Mouse (Mus musculus): ENCODE results near the gene Pan2. TPM values are rescaled to one million over a fixed set of nuclear protein-coding genes. Genes with fewer than 3 reads are reported as not detected.
A peak's percentile ranks its signal among the peaks of the same experiment; 100 is the strongest.
"Not testable (repeated sequence)": the region's sequence is repeated elsewhere in the genome, so short reads cannot be mapped to it uniquely, and the experiment has no call there.

Gene Pan2
- polyA plus RNA-seq (2012; rRNA removed) = 42.6 and 48.5 TPM in 2 replicates

DNA sequence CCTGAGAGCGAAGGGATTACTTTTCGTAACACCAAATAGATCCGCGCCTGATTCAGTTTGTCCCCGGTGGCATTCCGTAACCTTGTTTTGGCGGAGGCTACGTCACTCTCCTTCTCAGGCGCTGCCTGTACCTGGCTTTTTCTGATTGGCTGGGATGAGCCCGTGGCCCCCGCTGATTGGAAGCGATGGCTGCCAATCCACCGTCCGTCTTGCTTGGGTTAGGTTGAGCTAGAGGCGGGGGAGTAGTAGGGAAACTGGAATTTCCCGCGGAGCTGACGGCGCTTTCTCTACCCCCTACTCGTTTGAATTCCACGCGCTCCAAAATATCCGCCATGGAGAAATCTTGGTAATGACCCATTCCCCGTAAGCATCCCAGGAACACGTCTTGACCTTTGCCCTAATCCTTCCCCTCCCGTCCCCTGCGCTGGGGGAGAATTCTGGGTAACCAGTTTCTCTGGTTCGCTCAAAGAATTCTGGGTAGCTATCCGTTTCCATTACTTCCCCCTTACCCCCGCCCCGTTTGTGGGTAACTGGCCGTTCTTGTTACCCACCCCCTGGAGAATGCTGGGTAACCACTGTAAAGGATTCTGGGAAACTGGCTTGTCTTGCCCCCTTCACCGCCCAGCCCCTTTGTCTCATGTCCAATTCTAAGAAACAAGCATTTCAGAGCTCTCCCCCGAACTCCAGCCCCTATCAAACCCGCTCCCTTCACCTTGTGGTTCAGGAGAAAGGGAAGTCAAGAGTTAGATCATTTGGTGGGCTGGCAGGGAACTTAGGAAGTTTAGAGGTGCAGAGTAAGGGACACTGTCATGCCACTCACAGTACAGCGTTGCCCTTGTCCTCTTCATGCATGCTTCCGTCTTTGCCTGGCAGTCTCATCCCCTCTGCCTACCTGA, at the start of gene Pan2:
Pan2 (plus strand) TSS at position 210 of the 896 bp plus-strand sequence.
- peak within 1 kb of the TSS; percentile 99 for H3K27ac ChIP-seq (ENCODE audit: insufficient read depth, low read length)
- WGBS = under 1% methylated on average over 37 of the region's 37 CpGs
- H3K4me1 ChIP-seq (ENCODE audit: control insufficient read depth, insufficient read depth, low read length) = peaks cover 9% of the 10 kb centered on the region; the same call in 1 of the 2 replicates
- peak; percentile 100 for DNase-seq
- no peak for TF ChIP-seq CTCF (IDR thresholded peaks at IDR 0.05; ENCODE audit: borderline replicate concordance, insufficient read depth, low read depth, low read length)
- TF ChIP-seq POLR2A (IDR thresholded peaks at IDR 0.05; ENCODE audit: borderline replicate concordance, insufficient read depth, low read length) = peak; percentile 66; the same call in 1 of the 2 replicates
- peak within 1 kb of the TSS; percentile 92 for H3K4me3 ChIP-seq (replicated peaks; ENCODE audit: insufficient read depth, low read depth, low read length)
- no peaks in the 10 kb centered on the region for H3K27me3 ChIP-seq (ENCODE audit: control insufficient read depth, insufficient read depth, low read length)

GRCm38 (mm10) chr10:128253677-128254255, 49.4 kb upstream of the Pan2 start, which contains the start of gene Apon:
Gene Apon (plus strand): TSS chr10:128254096.
- 68% methylated on average over 4 of the region's 4 CpGs for WGBS
- no peak for TF ChIP-seq CTCF (IDR thresholded peaks at IDR 0.05; ENCODE audit: borderline replicate concordance, insufficient read depth, low read depth, low read length)
- no peak within 1 kb of the TSS for H3K27ac ChIP-seq (ENCODE audit: insufficient read depth, low read length)
- no peaks in the 10 kb centered on the region for H3K27me3 ChIP-seq (ENCODE audit: control insufficient read depth, insufficient read depth, low read length)
- no peaks in the 10 kb centered on the region for H3K4me1 ChIP-seq (ENCODE audit: control insufficient read depth, insufficient read depth, low read length)
- no peak for DNase-seq
- H3K4me3 ChIP-seq (replicated peaks; ENCODE audit: insufficient read depth, low read depth, low read length) = no peak within 1 kb of the TSS

- WGBS = 90% methylated on average over 8 of the region's 8 CpGs
- no peaks in the 10 kb centered on the region for H3K4me1 ChIP-seq (ENCODE audit: control insufficient read depth, insufficient read depth, low read length)
- TF ChIP-seq CTCF (IDR thresholded peaks at IDR 0.05; ENCODE audit: borderline replicate concordance, insufficient read depth, low read depth, low read length) = no peak
- no peak for TF ChIP-seq POLR2A (IDR thresholded peaks at IDR 0.05; ENCODE audit: borderline replicate concordance, insufficient read depth, low read length)
- H3K27me3 ChIP-seq (ENCODE audit: control insufficient read depth, insufficient read depth, low read length) = no peaks in the 10 kb centered on the region
- no peak overlapping the region for H3K27ac ChIP-seq (ENCODE audit: insufficient read depth, low read length)
- no peak for DNase-seq
- H3K4me3 ChIP-seq (replicated peaks; ENCODE audit: insufficient read depth, low read depth, low read length) = no peak overlapping the region
Measured at GRCm38 (mm10) chr10:128255925-128256324, 47.2 kb upstream of the Pan2 start.

DNA sequence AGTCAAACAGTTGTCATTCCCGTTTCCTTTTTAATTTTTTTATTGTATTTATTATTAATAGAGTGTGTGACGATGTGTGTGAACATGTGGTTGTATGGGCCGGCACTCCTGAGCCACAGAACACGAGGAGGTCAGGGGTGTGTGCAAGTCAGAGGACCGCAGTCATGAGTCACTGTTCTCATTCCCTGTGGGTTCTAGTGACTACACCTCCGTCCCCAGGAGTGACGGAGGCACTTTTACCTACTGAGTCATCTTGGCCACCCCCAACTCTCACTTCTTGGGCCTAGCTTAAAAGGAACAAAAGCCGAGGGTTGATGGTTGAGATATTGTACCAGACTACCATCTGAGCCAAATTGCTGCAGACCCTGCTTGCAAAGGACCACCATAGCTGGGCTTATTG, 46.8 kb upstream of the Pan2 start:
- Histone ChIP-seq H3K4me1 (ENCODE audit: control insufficient read depth, insufficient read depth, low read length) (no peaks in the 10 kb centered on the region), H3K27me3 (ENCODE audit: control insufficient read depth, insufficient read depth, low read length) (no peaks in the 10 kb centered on the region), H3K4me3 (replicated peaks; ENCODE audit: insufficient read depth, low read depth, low read length) (no peak overlapping the region), H3K27ac (ENCODE audit: insufficient read depth, low read length) (no peak overlapping the region)
- TF ChIP-seq CTCF (IDR thresholded peaks at IDR 0.05; ENCODE audit: borderline replicate concordance, insufficient read depth, low read depth, low read length) = no peak
- TF ChIP-seq POLR2A (IDR thresholded peaks at IDR 0.05; ENCODE audit: borderline replicate concordance, insufficient read depth, low read length) = no peak
- WGBS = 91% methylated on average over 8 of the region's 8 CpGs
- DNase-seq = no peak

DNA sequence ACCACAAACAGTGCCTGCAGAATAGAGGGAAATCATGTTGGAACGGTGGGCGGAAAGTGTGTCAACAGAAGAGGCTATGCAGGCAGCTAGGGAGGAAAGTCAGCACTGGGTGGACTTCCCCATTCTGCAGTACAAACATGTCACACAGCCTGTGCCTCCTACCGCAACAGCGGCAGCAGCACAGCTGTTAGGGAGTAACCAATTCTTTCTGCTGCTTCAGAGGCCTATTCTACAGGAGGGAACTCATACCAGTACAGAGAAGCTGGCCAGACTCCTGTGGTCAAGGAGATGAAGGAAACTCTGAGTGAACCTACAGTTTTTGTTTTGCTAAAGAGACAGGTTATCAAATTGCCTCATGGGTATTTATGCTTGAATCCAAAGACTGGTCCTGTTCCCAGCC, 44.2 kb upstream of the Pan2 start:
- TF ChIP-seq CTCF (IDR thresholded peaks at IDR 0.05; ENCODE audit: borderline replicate concordance, insufficient read depth, low read depth, low read length) (no peak), POLR2A (IDR thresholded peaks at IDR 0.05; ENCODE audit: borderline replicate concordance, insufficient read depth, low read length) (no peak)
- WGBS = 80% methylated on average over 4 of the region's 4 CpGs
- Histone ChIP-seq H3K27ac (ENCODE audit: insufficient read depth, low read length) (no peak overlapping the region), H3K4me3 (replicated peaks; ENCODE audit: insufficient read depth, low read depth, low read length) (no peak overlapping the region), H3K4me1 (ENCODE audit: control insufficient read depth, insufficient read depth, low read length) (no peaks in the 10 kb centered on the region), H3K27me3 (ENCODE audit: control insufficient read depth, insufficient read depth, low read length) (no peaks in the 10 kb centered on the region)
- no peak for DNase-seq

GRCm38 (mm10) chr10:128259946-128260345, 43.2 kb upstream of the Pan2 start:
- H3K27ac ChIP-seq (ENCODE audit: insufficient read depth, low read length) = no peak overlapping the region
- no peak for DNase-seq
- TF ChIP-seq CTCF (IDR thresholded peaks at IDR 0.05; ENCODE audit: borderline replicate concordance, insufficient read depth, low read depth, low read length) (no peak), POLR2A (IDR thresholded peaks at IDR 0.05; ENCODE audit: borderline replicate concordance, insufficient read depth, low read length) (no peak)
- WGBS = 87% methylated on average over 5 of the region's 5 CpGs
- H3K27me3 ChIP-seq (ENCODE audit: control insufficient read depth, insufficient read depth, low read length) = no peaks in the 10 kb centered on the region
- H3K4me3 ChIP-seq (replicated peaks; ENCODE audit: insufficient read depth, low read depth, low read length) = no peak overlapping the region
- H3K4me1 ChIP-seq (ENCODE audit: control insufficient read depth, insufficient read depth, low read length) = no peaks in the 10 kb centered on the region

DNA sequence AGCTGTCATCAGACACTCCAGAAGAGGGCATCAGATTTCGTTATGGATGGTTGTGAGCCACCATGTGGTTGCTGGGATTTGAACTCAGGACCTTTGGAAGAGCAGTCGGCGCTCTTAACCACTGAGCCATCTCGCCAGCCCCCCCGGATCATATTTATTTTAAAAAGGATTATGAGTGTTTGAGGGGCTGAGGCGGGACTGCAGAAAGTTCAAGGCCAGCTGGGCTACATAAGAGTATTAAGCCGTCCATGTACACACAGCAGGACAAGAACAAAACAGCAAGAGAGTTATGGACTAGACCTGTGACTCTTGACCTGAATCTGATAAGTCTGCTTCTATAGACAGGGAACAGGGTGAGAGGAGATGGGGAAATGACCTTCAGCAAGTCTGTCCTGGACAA, 42.8 kb upstream of the Pan2 start:
- not testable (repeated sequence) for H3K4me3 ChIP-seq (replicated peaks; ENCODE audit: insufficient read depth, low read depth, low read length); H3K27me3 ChIP-seq (ENCODE audit: control insufficient read depth, insufficient read depth, low read length); H3K4me1 ChIP-seq (ENCODE audit: control insufficient read depth, insufficient read depth, low read length); DNase-seq; H3K27ac ChIP-seq (ENCODE audit: insufficient read depth, low read length)
- 87% methylated on average over 7 of the region's 7 CpGs for WGBS

DNA sequence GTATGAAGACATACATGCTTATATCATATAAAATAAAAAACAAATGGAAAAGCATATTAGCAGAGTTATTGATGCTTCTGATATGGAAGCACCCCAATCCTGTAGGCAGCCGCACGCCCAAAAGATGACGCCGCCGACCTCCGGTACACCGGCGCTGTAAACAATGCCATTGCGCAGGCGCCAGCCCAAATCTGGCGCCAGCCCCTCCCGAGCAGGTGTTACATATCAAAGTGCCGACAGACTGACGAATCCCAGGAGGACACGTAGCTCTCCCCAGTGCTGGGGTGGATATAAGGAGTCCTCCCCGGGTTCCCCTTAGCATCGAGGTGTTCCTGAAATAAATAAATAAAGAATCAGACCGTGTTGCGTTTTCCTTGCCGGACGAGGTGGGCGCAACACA, 40.8 kb upstream of the Pan2 start:
- 82% methylated on average over 22 of the region's 22 CpGs for WGBS
- H3K4me3 ChIP-seq (replicated peaks; ENCODE audit: insufficient read depth, low read depth, low read length) = no peak overlapping the region
- no peaks in the 10 kb centered on the region for H3K4me1 ChIP-seq (ENCODE audit: control insufficient read depth, insufficient read depth, low read length)
- DNase-seq = peak in 1 of 2 experiments; percentile 39
- no peak overlapping the region for H3K27ac ChIP-seq (ENCODE audit: insufficient read depth, low read length)
- TF ChIP-seq POLR2A (IDR thresholded peaks at IDR 0.05; ENCODE audit: borderline replicate concordance, insufficient read depth, low read length) (no peak), CTCF (IDR thresholded peaks at IDR 0.05; ENCODE audit: borderline replicate concordance, insufficient read depth, low read depth, low read length) (no peak)
- no peaks in the 10 kb centered on the region for H3K27me3 ChIP-seq (ENCODE audit: control insufficient read depth, insufficient read depth, low read length)
